Mouse (Mus musculus): ENCODE measurements around the gene Golim4. TPM values are rescaled to one million over a fixed set of nuclear protein-coding genes. Genes with fewer than 3 reads are reported as not detected.
"Not testable (repeated sequence)": the region's sequence is repeated elsewhere in the genome, so short reads cannot be mapped to it uniquely, and the experiment has no call there.

Golim4 gene
- polyA plus RNA-seq (2015; fragmentation: Nextera tagmentation; extraction: Ambion mirVana), result 40.1 and 43.8 TPM in 2 replicates

GRCm38 (mm10) chr3:75956551-75957302 lies at the start of gene Golim4:
Gene Golim4, minus strand, starts transcription at chr3:75956949.
- Histone ChIP-seq H3K36me3 (no peaks in the 10 kb centered on the region), H3K9ac (peak within 1 kb of the TSS; percentile 84), H3K27ac (peak within 1 kb of the TSS; percentile 95), H3K27me3 (no peaks in the 10 kb centered on the region), H3K9me3 (replicated peaks) (no peaks in the 10 kb centered on the region), H3K4me1 (replicated peaks) (peaks cover 37% of the 10 kb centered on the region), H3K4me3 (peak within 1 kb of the TSS; percentile 85), H3K4me2 (peak within 1 kb of the TSS; percentile 81)
- peak; percentile 99 for ATAC-seq (replicated peaks; ENCODE audit: insufficient number of reproducible peaks, insufficient read depth, low FRiP score, low read depth)
- under 1% methylated on average over 53 of the region's 53 CpGs for WGBS

- WGBS, result 68% methylated on average over 5 of the region's 5 CpGs
- Histone ChIP-seq H3K27me3 (no peaks in the 10 kb centered on the region), H3K4me2 (no peak overlapping the region), H3K9ac (no peak overlapping the region), H3K4me3 (no peak overlapping the region), H3K36me3 (no peaks in the 10 kb centered on the region), H3K27ac (no peak overlapping the region), H3K9me3 (replicated peaks) (no peaks in the 10 kb centered on the region), H3K4me1 (replicated peaks) (no peaks in the 10 kb centered on the region)
- no peak for ATAC-seq (replicated peaks; ENCODE audit: insufficient number of reproducible peaks, insufficient read depth, low FRiP score, low read depth)
Observed at GRCm38 (mm10) chr3:76005621-76006020, 48.9 kb upstream of the Golim4 start.

GRCm38 (mm10) chr3:76001156-76001555 lies 44.4 kb upstream of the Golim4 start:
- 35% methylated on average over 4 of the region's 4 CpGs for WGBS

GRCm38 (mm10) chr3:76000481-76000880 lies 43.7 kb upstream of the Golim4 start:
- Histone ChIP-seq H3K27ac (no peak overlapping the region; the same call in none of the 2 replicates), H3K9me3 (replicated peaks) (no peaks in the 10 kb centered on the region), H3K4me2 (no peak overlapping the region), H3K4me1 (replicated peaks) (no peaks in the 10 kb centered on the region), H3K4me3 (no peak overlapping the region), H3K36me3 (no peaks in the 10 kb centered on the region), H3K27me3 (no peaks in the 10 kb centered on the region), H3K9ac (no peak overlapping the region)
- 39% methylated on average over 2 of the region's 2 CpGs for WGBS
- ATAC-seq (replicated peaks; ENCODE audit: insufficient number of reproducible peaks, insufficient read depth, low FRiP score, low read depth), result no peak

More at GRCm38 (mm10) chr3:76001156-76001555, 44.4 kb upstream of the Golim4 start:
- no peaks in the 10 kb centered on the region for H3K27me3 ChIP-seq
- no peak overlapping the region for H3K27ac ChIP-seq
- H3K4me1 ChIP-seq (replicated peaks), result no peaks in the 10 kb centered on the region
- no peak overlapping the region for H3K4me3 ChIP-seq
- H3K9ac ChIP-seq, result no peak overlapping the region
- no peaks in the 10 kb centered on the region for H3K36me3 ChIP-seq
- H3K4me2 ChIP-seq, result no peak overlapping the region
- ATAC-seq (replicated peaks; ENCODE audit: insufficient number of reproducible peaks, insufficient read depth, low FRiP score, low read depth), result no peak
- no peaks in the 10 kb centered on the region for H3K9me3 ChIP-seq (replicated peaks)

GRCm38 (mm10) chr3:75981031-75981750 lies 24.4 kb upstream of the Golim4 start:
- not testable (repeated sequence) for H3K4me1 ChIP-seq (replicated peaks); H3K9ac ChIP-seq; H3K9me3 ChIP-seq (replicated peaks); H3K36me3 ChIP-seq; H3K4me2 ChIP-seq; ATAC-seq (replicated peaks; ENCODE audit: insufficient number of reproducible peaks, insufficient read depth, low FRiP score, low read depth); H3K4me3 ChIP-seq; H3K27me3 ChIP-seq; H3K27ac ChIP-seq
- WGBS, result 74% methylated on average over 2 of the region's 2 CpGs

- H3K9ac ChIP-seq; H3K4me2 ChIP-seq; ATAC-seq (replicated peaks; ENCODE audit: insufficient number of reproducible peaks, insufficient read depth, low FRiP score, low read depth); H3K36me3 ChIP-seq; H3K9me3 ChIP-seq (replicated peaks); H3K27me3 ChIP-seq; H3K4me3 ChIP-seq; H3K4me1 ChIP-seq (replicated peaks); H3K27ac ChIP-seq: not testable (repeated sequence)
- WGBS, result 77% methylated on average over 2 of the region's 2 CpGs
Observed at GRCm38 (mm10) chr3:75962784-75963772, 6.3 kb upstream of the Golim4 start.

GRCm38 (mm10) chr3:75955661-75956491 lies 873 bp downstream of the Golim4 start:
- Histone ChIP-seq H3K27ac (peak overlapping the region; percentile 95), H3K36me3 (no peaks in the 10 kb centered on the region), H3K4me1 (replicated peaks) (peaks cover 43% of the 10 kb centered on the region), H3K9me3 (replicated peaks) (no peaks in the 10 kb centered on the region), H3K9ac (peak overlapping the region; percentile 84), H3K4me2 (peak overlapping the region; percentile 81), H3K27me3 (no peaks in the 10 kb centered on the region), H3K4me3 (peak overlapping the region; percentile 85)
- ATAC-seq (replicated peaks; ENCODE audit: insufficient number of reproducible peaks, insufficient read depth, low FRiP score, low read depth), result peak; percentile 31
- WGBS, result under 1% methylated on average over 42 of the region's 47 CpGs

- Histone ChIP-seq H3K4me1 (replicated peaks) (peaks cover 47% of the 10 kb centered on the region), H3K9me3 (replicated peaks) (no peaks in the 10 kb centered on the region), H3K4me3 (peak overlapping the region; percentile 34), H3K27ac (no peak overlapping the region), H3K36me3 (no peaks in the 10 kb centered on the region), H3K27me3 (no peaks in the 10 kb centered on the region), H3K4me2 (peak overlapping the region; percentile 81), H3K9ac (no peak overlapping the region)
- 57% methylated on average over 3 of the region's 3 CpGs for WGBS
- no peak for ATAC-seq (replicated peaks; ENCODE audit: insufficient number of reproducible peaks, insufficient read depth, low FRiP score, low read depth)
Observed at GRCm38 (mm10) chr3:75954185-75954584, 2.6 kb downstream of the Golim4 start.

- 26% methylated on average over 5 of the region's 5 CpGs for WGBS
- no peak overlapping the region for H3K9ac ChIP-seq
- H3K27ac ChIP-seq, result peak overlapping the region; percentile 57
- no peak for ATAC-seq (replicated peaks; ENCODE audit: insufficient number of reproducible peaks, insufficient read depth, low FRiP score, low read depth)
- no peaks in the 10 kb centered on the region for H3K36me3 ChIP-seq
- H3K27me3 ChIP-seq, result no peaks in the 10 kb centered on the region
- H3K9me3 ChIP-seq (replicated peaks), result no peaks in the 10 kb centered on the region
- H3K4me3 ChIP-seq, result no peak overlapping the region
- H3K4me1 ChIP-seq (replicated peaks), result peaks cover 50% of the 10 kb centered on the region
- H3K4me2 ChIP-seq, result peak overlapping the region; percentile 45
Observed at GRCm38 (mm10) chr3:75952328-75953060, 4.3 kb downstream of the Golim4 start.

GRCm38 (mm10) chr3:75950897-75951296 lies 5.9 kb downstream of the Golim4 start:
- H3K27me3 ChIP-seq, result no peaks in the 10 kb centered on the region
- H3K4me1 ChIP-seq (replicated peaks), result peaks cover 46% of the 10 kb centered on the region
- no peak overlapping the region for H3K27ac ChIP-seq
- no peak for ATAC-seq (replicated peaks; ENCODE audit: insufficient number of reproducible peaks, insufficient read depth, low FRiP score, low read depth)
- peaks cover 3% of the 10 kb centered on the region; the same call in 1 of the 2 replicates for H3K36me3 ChIP-seq
- no peak overlapping the region for H3K4me3 ChIP-seq
- H3K4me2 ChIP-seq, result no peak overlapping the region
- no peaks in the 10 kb centered on the region for H3K9me3 ChIP-seq (replicated peaks)
- 60% methylated on average over 6 of the region's 6 CpGs for WGBS
- no peak overlapping the region for H3K9ac ChIP-seq
